Mouse (Mus musculus) liver, adult 2 months (tissue): ENCODE measurements around the gene Pbx2.

ENCODE experiments used
- CTCF ChIP-seq: fragments of 200-500 bp; IDR thresholded peaks from 2 replicates; pipeline ENCODE4 v1.5.1; 2011; ENCODE audit warnings: low read depth, low read length, control low read depth
- POLR2A ChIP-seq: fragments of 200-500 bp; IDR thresholded peaks from 2 replicates; pipeline ENCODE4 v1.6.1; 2011; ENCODE audit warnings: low read length, control low read depth; ENCODE audit not compliant: insufficient read depth; ENCODE audit errors: extremely low read depth

GRCm38 (mm10) chr17:34546797-34547196 is 44.3 kb upstream of the Pbx2 start:
- TF ChIP-seq CTCF (no peak), POLR2A (no peak)
